Mouse (Mus musculus): ENCODE data around the gene Ccl27a. TPM values are rescaled to one million over a fixed set of nuclear protein-coding genes. Genes with fewer than 3 reads are reported as not detected.

The Ccl27a gene
- total RNA-seq, 2 experiments from 2014 or later = 36.2 to 40.5 TPM

DNA sequence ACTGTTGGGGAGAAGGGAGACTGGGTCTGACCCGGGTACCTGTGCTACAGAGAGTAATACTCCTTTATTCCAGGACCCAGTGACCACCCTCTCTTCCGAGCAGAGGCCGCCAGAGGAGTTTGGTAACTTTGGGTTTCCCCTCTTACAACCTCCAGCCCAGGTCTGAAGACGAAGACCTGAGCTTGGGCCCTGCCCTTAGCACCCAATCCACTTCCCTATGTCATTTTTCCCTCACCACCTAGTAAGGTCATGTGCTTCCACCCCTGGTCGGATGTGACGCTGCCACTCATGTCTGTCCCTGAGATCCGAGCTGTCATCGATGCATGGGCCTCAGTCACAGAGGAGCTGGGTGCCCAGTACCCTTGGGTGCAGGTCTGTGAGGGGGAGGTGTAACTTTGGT is 17.6 kb downstream of the Ccl27a start:
- no peak for DNase-seq (ENCODE audit: low spot score in 2 of 2)

DNA sequence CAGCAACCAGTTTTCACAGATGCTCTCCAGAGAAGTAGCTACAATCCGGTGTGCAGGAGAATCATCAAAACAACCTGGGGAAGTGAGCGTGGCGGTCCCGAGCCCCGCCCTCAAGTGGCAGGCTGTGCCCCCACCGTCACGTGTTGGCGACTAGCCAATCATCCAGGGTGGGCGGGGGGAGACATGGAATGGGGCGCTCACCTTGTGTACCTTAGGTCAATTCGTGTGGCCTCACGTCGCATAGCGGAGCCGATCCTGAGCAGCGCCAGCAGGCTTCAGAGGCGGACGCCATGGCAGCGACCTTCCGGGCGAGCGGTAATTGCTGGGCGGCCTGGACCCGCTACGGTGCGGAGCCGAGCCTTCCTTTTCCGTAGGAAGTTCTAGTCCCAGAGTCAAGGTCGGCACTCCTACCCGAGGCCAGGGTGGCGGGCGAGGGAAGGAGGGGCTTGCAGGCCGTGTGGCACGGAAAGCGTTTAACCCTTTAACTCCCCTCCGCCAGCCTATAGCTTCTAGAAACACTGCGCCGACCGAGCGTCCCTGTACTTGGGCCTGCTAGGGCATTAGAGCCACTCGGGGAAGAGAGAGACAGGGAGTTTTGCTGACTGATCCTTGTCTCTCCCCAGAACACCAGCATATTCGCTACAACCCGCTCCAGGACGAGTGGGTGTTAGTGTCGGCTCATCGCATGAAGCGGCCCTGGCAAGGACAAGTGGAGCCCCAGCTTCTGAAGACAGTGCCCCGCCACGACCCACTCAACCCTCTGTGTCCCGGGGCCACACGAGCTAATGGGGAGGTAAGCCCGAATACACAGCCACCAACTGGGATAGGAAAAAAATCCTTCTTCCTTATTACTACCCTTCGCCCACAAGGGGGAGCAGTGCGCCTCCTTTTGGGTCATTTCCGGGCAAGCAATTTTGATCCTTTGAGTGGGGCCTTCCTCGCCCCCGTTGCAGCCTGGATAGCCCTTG is 18.4 kb downstream of the Ccl27a start, which contains the start of gene Sigmar1:
Gene Sigmar1 (minus strand): TSS at position 820 of the 968 bp plus-strand sequence.
- peak; percentile 60 to 75 for DNase-seq (ENCODE audit: low spot score in 2 of 2)

DNA sequence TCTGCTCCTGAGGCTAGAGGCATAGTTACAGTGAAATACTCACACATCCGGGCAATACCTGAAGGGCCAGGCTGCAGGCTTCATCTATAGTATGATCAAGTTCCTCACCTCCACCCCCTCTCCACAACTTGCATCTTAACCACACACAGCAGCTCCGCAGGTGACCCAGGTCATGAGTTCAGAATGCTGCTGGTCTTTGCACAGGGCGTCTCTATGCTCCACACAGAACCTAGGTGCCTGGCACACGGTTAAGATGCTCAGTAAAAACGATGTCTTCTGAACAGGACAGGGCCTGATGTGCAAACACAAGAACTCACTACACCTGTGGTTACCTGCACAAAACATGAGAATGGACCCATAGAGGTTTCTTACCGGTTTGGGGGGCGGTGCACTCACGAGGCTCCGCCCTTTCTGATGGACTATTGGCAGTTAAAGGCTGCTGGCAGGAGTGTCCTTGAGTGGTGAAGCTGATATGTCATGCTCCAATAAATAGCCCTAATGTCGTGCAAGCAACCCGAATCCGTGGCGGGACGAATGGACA is 19.2 kb downstream of the Ccl27a start, which contains the start of gene Galt:
Gene Galt (plus strand): TSS at position 432 of the 541 bp plus-strand sequence.
- no peak for DNase-seq (ENCODE audit: low spot score in 2 of 2)

DNA sequence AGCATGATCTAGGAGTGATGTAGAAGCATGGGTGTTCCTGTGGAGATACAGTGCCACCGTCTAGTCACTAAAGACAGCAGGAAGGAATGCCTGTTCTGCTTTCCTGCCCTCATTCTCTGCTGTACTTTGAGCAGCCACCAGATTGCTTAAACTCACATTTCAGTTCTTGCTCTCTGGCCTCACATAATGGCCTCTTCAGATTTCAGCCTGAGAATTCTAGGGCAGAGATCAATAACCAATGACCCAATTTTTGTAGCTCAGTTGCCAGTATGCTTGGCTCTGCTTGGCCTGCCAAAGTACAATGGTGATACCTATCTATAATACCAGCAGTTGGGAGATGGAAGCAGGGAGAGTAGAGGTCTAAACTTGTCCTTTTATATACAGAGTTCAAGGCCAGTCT is 29.0 kb downstream of the Ccl27a start:
- DNase-seq (ENCODE audit: low spot score in 2 of 2) = no peak

DNA sequence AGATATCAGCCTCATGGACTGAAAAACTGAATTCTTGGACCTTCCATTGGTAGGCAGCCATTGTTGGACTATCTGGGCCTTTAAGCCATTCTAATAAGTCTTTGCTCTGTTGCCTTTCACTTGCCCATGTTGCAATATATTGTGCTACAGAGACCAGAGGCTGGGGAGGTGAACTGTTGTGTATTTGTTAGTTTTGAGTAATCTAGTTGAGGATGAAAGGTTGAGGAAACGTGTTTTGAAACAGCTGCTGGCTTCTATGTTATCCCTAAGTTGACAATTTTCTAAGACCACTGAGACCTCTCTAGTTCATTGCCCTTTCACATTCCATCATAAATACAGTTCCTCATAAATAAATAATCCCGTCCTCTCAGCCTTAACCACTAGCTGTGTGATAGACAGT is 29.9 kb downstream of the Ccl27a start:
- no peak for DNase-seq (ENCODE audit: low spot score in 2 of 2)

DNA sequence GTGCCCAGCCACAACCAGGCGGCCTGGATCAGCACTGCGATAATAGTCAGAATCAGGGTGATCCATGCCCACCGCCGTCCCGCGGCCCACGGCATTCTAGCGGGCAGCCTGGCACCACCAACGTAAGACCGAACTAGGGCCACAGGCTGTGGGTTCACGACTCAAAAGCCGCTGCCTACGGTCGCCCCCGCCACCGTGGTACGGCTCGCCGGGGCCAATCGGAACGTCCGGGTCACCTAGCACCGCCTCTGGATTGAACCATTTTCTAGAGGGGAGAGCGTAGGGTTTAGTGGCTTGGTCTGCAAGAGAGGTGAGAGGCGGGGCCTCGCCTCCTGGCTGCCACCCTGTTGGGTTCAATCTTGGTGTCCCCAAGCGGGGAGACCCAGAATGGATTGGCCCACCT is 32.9 kb downstream of the Ccl27a start:
- DNase-seq (ENCODE audit: low spot score in 2 of 2) = peak; percentile 72 to 87

DNA sequence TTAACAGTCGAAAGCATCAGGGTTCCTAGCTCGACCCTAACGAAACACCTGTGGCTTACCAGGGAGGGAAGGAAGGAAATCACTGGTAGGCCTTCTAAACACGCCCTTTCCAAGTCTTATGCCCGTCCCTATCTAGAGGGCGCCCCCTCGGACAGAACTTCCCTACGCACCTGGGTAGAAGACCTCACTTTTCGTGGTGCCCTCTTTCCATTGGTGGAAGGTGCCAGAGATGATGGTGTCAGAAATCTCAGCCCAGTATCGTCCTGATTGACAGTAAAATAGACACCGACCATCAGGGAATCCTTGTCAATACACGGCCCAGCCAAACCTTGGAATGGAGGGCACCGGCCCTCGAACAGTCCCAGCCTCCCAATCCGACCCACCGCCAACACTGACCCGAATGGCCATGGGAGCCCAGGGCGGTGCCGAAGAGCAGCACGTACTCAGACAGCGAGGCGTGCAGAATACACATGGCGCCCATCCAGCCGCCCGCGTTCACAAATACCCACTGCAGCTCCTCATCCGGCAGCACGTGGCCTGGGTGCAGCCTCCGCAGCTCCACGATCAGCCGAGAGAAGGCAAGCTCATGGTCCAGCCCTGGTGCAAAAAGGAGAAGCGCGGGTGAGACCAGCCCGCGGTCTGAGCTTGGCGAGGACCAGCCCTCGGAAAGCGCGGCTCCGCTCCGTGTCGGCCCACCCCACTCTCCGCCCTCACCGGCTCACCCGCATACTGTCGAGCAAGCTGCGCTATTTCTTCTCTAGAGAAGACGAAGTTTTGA is 33.5 kb downstream of the Ccl27a start:
- DNase-seq (ENCODE audit: low spot score in 2 of 2) = no peak

DNA sequence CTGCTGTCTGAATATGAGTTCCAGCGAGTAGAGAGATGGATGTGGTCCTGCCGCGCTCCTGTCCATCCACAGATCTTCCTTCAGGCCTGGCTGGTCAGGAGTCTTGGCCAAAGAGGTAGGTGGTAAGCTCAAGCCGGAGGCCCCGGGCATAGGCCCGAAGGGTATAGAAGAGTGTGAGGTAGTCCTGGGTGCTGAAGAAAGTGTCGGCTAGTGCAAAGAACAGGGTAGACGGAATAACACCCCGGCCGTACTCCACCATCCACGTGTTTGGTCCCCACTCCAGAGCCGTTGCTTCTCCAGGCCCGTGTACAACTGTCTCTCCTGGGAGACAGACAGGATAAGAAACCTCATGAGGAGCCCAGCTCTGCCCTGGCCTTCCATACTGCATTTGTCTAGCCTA is 34.8 kb downstream of the Ccl27a start:
- no peak for DNase-seq (ENCODE audit: low spot score in 2 of 2)

DNA sequence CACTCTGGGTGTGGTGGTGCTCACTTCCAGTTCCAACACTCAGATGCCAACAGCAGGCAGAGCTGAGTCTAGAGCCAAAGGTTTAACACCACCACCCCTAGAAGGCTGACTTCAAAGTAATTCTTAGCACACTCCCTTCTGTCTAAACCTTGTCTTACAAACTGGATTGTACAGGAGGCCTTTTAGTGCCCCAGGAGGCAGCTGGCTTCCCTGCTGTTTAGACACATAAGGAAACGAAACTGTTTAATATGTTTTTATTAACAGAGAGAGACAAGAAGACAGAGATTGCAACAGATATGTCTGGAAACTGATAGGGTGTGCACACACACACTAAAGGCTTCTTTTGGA is 35.8 kb downstream of the Ccl27a start:
- no peak for DNase-seq (ENCODE audit: low spot score in 2 of 2)

DNA sequence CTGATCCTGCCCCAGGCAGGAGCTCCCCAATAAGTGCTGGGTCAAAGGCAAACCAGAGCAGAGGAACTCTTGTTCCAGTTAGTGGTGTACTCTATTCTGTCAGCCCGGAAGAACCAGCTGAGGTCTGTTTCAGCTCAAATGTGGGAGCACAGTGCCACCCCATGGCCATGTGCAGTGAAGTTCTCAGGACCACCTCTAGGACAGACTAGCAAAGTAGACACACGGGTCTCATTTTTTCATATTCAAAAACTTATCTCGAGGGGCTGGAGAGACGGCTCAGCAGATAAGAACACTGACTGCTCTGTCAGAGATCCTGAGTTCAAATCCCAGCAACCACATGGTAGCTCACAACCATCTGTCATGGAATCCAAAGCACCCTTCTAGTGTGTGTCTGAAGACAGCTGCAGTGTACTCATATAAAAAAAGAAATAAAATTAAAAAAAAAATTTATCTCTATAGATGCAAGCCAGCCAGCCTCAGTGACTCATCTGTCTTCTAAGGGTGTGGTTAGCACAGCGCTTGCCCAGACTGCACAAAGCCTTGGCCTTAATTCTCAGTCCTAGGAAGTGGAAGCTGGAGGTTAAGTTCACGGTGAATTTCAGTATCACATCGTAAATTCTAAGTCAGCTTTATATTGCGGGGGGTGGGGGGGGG is 36.3 kb downstream of the Ccl27a start:
- peak in 1 of 2 experiments; percentile 62 for DNase-seq (ENCODE audit: low spot score in 2 of 2)

DNA sequence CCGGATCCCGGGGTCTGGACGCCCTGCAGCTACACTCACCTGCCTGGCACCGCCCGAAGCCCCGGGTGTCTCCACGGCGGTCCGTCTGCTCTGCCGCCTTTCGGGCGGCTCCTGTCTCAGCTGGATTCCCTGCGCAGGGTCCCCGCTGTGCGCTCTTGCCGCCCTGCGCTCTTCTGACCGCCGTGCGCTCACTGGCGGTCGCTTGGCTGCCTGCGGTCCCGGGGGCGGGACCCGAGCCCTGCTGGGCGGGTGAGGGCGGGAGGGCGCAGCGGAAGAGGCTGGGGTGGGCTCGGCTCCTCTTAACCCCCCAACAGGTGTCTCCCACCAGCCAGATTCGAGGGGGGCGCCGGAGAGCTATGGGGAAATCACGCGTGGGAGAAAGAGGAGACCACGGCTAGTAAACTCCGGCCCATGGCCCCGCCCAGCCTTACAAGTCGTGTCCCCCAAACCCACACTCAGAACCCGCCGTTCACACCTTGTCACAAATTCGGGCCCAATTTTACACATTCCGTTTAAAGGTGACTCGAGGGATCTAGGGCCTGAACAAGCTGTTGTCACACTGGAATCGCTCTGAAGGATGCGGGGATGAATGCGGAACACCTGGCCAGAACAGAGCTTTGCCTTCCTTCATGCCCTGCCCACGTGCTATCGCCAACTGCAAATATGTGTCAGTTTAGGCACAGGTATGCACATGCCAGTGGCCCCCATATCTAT is 42.8 kb downstream of the Ccl27a start, which contains the start of gene Arid3c:
Gene Arid3c (minus strand): TSS at position 91 of the 714 bp plus-strand sequence.
- no peak for DNase-seq (ENCODE audit: low spot score in 2 of 2)

DNA sequence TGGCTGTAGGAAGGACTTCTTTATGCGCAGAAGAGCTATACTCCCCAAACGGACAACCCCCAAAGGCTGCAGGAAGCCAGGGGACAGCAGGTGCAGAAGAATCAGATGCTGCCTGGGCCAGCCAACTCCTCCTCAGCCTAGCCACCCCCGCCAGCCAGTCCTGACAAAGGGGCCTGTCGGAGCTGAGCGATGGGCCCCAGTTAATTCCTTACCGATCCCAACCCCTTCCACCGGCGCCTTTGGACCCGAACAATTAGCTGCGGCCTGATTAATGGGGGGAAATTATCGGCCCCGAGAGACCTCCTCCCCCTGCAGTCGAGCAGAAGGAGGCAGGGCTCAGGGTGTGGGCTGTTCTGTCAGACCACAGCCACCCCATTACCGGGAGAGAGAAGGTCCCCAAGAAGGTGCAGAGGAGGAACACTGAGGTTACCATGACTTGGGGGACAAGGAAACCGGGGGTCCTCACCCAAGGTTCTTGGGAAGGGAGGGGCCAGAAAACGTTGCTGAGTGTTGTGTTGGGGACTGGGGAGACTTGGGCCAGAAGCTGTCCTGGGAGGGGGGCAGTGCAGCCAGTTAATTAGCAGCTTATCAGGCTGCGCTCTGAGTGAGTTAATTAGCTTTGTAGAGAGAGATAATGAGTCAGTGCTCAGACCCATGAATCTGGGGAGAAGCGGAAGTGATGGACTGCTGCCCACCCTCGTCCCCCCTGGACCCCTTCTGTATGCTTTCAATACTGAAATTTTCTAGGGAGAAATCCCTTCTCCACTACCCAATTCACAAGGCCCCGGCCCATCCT is 47.0 kb downstream of the Ccl27a start:
- DNase-seq (ENCODE audit: low spot score in 2 of 2) = no peak

DNA sequence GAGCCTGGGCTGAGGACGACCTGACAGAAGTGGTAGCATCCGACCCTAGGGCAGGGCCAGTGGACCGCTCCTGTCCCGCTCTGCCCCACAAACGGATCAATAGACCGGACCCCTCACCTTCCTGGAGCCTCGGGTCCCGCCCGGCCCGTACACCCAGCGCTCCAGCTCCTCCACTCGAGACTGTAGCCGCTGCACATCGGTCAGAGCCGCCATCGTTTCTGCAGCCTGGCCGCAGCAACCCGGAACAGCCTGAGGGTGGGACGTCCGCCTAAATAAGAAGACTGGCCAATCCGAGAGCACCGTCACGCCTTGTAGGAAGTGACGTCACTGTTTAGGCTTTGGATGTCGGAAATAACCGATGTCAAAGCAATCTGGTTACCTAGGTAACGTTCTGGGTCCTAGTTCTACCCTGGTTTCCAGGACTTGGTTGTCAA is 51.1 kb downstream of the Ccl27a start, which contains the start of gene Dctn3:
Gene Dctn3 (minus strand): TSS at position 253 of the 434 bp plus-strand sequence.
- peak; percentile 58 to 80 for DNase-seq (ENCODE audit: low spot score in 2 of 2)

Other genes with a start within 250 kb of the Ccl27a start
- gene Fam219a, start 204.7 kb downstream of the Ccl27a start, total RNA-seq (2021) = 10 to 100 TPM; 31.2 to 34.6 TPM
- gene Dnaic1, start 204.5 kb downstream of the Ccl27a start, total RNA-seq (2021) = 1 to 10 TPM in 1 of 2 experiments, under 1 TPM in 1; 0.11 to 1.9 TPM
- gene Enho, start 133.9 kb downstream of the Ccl27a start, total RNA-seq (2021) = 1 to 10 TPM; 8.9 to 9.1 TPM
- gene Cntfr, start 77.2 kb downstream of the Ccl27a start, total RNA-seq (2021) = 10 to 100 TPM; 46.1 to 52.3 TPM
- gene Il11ra1, start 74.3 kb downstream of the Ccl27a start, total RNA-seq (2021) = 10 to 100 TPM; 87.9 to 89.4 TPM
- gene Rpp25l, start 60.7 kb downstream of the Ccl27a start, total RNA-seq (2021) = 10 to 100 TPM; 38.2 to 41.5 TPM
- 100 to 1,000 TPM in 1 of 2 experiments, 10 to 100 TPM in 1; 90.7 to 103 TPM for gene Dctn3, start 51.1 kb downstream of the Ccl27a start, total RNA-seq (2021)
- gene Arid3c, start 43.1 kb downstream of the Ccl27a start, total RNA-seq (2021) = not detected
- 10 to 100 TPM; 49.6 to 52.6 TPM for gene Galt, start 19.0 kb downstream of the Ccl27a start, total RNA-seq (2021)
- gene Sigmar1, start 18.1 kb downstream of the Ccl27a start, total RNA-seq (2021) = 10 to 100 TPM; 70.9 to 74.0 TPM
- not detected for gene Gm21541, start 129.4 kb upstream of the Ccl27a start, total RNA-seq (2021)
- 1 to 10 TPM; 5.5 to 6.1 TPM for gene Gm20878, start 167.3 kb upstream of the Ccl27a start, total RNA-seq (2021)
- gene Fam205a4, start 191.8 kb upstream of the Ccl27a start, total RNA-seq (2021) = under 1 TPM in 1 of 2 experiments, not detected in 1; 0.76 TPM

All from adrenal gland, postnatal 4 days (tissue).